Mouse (Mus musculus) regulatory T cell (primary cell): Measurements from ENCODE around the gene Cdh10.

Experiments used
- in situ Hi-C: fragments of 300-600 bp; cut with MboI, MseI; formaldehyde crosslinking; loops from one replicate; pipeline ENCODE4 v1.15.1; 2025; ENCODE audit warnings: high pct_unique_total_duplicates

Cdh10 gene

GRCm38 (mm10) chr15:18952266-18952665, 133.5 kb downstream of the Cdh10 start:
- in situ Hi-C loops = no loop called here

- in situ Hi-C loops = no loop called here
These were observed 156.3 kb downstream of the Cdh10 start for GRCm38 (mm10) chr15:18975041-18975440.

- in situ Hi-C loops = no loop called here
These were observed 166.1 kb downstream of the Cdh10 start for GRCm38 (mm10) chr15:18984891-18985290.

GRCm38 (mm10) chr15:18987671-18988070, 168.9 kb downstream of the Cdh10 start:
- in situ Hi-C loops = no loop called here

- in situ Hi-C loops = no loop called here
These were observed 174.8 kb downstream of the Cdh10 start for GRCm38 (mm10) chr15:18993512-18993911.

GRCm38 (mm10) chr15:18994294-18994693, 175.5 kb downstream of the Cdh10 start:
- in situ Hi-C loops = no loop called here

GRCm38 (mm10) chr15:19010829-19011228, 192.1 kb downstream of the Cdh10 start:
- in situ Hi-C loops = no loop called here

GRCm38 (mm10) chr15:19032983-19033382, 214.2 kb downstream of the Cdh10 start:
- in situ Hi-C loops = no loop called here

- in situ Hi-C loops = no loop called here
These were observed 221.3 kb downstream of the Cdh10 start for GRCm38 (mm10) chr15:19040077-19040476.
